Comparison of ENCODE assay signal across 23 mouse cellular contexts in the genomic region with DNA sequence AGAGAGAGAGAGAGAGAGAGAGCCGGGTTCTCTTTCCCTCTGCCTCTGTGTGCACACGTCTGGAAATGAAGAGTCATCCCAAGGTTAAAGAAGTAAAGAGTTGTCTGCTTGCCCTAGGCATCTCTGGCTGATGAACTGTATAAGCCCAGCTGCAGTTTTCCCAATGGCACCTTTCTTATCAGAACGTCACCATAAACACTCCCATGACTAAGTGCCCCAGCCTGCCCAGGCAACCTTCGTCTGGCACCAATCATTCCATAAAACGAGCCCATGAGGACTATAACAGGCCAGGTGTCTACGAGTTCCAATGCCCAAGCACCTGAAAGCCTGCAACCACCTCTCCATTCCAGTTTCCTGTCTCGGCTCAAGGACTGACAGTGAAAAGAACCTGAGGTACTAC.
DNase-seq lines count a peak whose midpoint lies in the region; ATAC-seq and TF ChIP-seq lines count a peak whose summit lies in the region.
"Had no signal": no experiment of that assay in that cellular context is flagged by ENCODE, and none has a peak within 500 bp of the region (broad histone marks: within the 10 kb centered on the region; RNA-seq: fewer than 3 reads in every experiment).

No protein-coding gene starts in this region.

- peak; percentile 47; the same call in 1 of the 2 replicates for ATAC-seq in stomach, embryonic 15.5 days (ENCODE audit: insufficient read depth, low FRiP score, low read depth)
- ATAC-seq in stomach, postnatal 0 days (ENCODE audit: low FRiP score, low TSS enrichment), result no peak
- peak; percentile 91 for ATAC-seq in intestine, embryonic 16.5 days
- ATAC-seq in midbrain, embryonic 15.5 days (replicated peaks), result no peak
- ATAC-seq: CD4-positive, CD25-positive, alpha-beta regulatory T cell, adult 4 months; forebrain, embryonic 13.5 days; forebrain, embryonic 15.5 days; forebrain, postnatal 0 days had no signal

- TF ChIP-seq EP300 in stomach, postnatal 0 days (optimal IDR thresholded peaks at IDR 0.05), result no peak

- H3K9me3 ChIP-seq in stomach, embryonic 15.5 days, result no peaks in the 10 kb centered on the region
- H3K9me3 ChIP-seq in stomach, postnatal 0 days (ENCODE audit: control insufficient read depth, low read length), result no peaks in the 10 kb centered on the region
- H3K9me3 ChIP-seq in intestine, embryonic 16.5 days (ENCODE audit: control insufficient read depth, low read length), result no peaks in the 10 kb centered on the region
- no peaks in the 10 kb centered on the region for H3K9me3 ChIP-seq in midbrain, embryonic 15.5 days
- H3K9me3 ChIP-seq: embryonic facial prominence, embryonic 10.5 days; embryonic facial prominence, embryonic 12.5 days; forebrain, embryonic 13.5 days; forebrain, embryonic 15.5 days had no signal

- H3K4me1 ChIP-seq in stomach, embryonic 15.5 days, result no peaks in the 10 kb centered on the region
- H3K4me1 ChIP-seq in stomach, postnatal 0 days (replicated peaks; ENCODE audit: control insufficient read depth, insufficient read depth), result no peaks in the 10 kb centered on the region
- H3K4me1 ChIP-seq in intestine, embryonic 16.5 days (ENCODE audit: control insufficient read depth, insufficient read depth, low read length), result peaks cover 3% of the 10 kb centered on the region; the same call in 1 of the 2 replicates
- H3K4me1 ChIP-seq in midbrain, embryonic 15.5 days, result no peaks in the 10 kb centered on the region
- H3K4me1 ChIP-seq: embryonic facial prominence, embryonic 12.5 days; forebrain, embryonic 13.5 days; forebrain, embryonic 15.5 days had no signal

- H3K27ac ChIP-seq in stomach, embryonic 15.5 days, result no peak overlapping the region
- no peak overlapping the region for H3K27ac ChIP-seq in stomach, postnatal 0 days (replicated peaks)
- no peak overlapping the region for H3K27ac ChIP-seq in intestine, embryonic 16.5 days (ENCODE audit: low read length)
- no peak overlapping the region for H3K27ac ChIP-seq in midbrain, embryonic 15.5 days
- H3K27ac ChIP-seq: embryonic facial prominence, embryonic 10.5 days; embryonic facial prominence, embryonic 12.5 days; forebrain, embryonic 13.5 days; forebrain, embryonic 15.5 days had no signal

- H3K9ac ChIP-seq in stomach, embryonic 15.5 days, result no peak overlapping the region
- H3K9ac ChIP-seq in stomach, postnatal 0 days (ENCODE audit: low read length), result no peak overlapping the region
- H3K9ac ChIP-seq in intestine, embryonic 16.5 days (ENCODE audit: low read depth, low read length), result no peak overlapping the region
- H3K9ac ChIP-seq in midbrain, embryonic 15.5 days, result no peak overlapping the region
- H3K9ac ChIP-seq: embryonic facial prominence, embryonic 12.5 days; forebrain, embryonic 13.5 days; forebrain, embryonic 15.5 days; forebrain, postnatal 0 days had no signal

- no peak for TF ChIP-seq CTCF in stomach, postnatal 0 days (IDR thresholded peaks at IDR 0.05; ENCODE audit: low read depth)

- no peaks in the 10 kb centered on the region for H3K36me3 ChIP-seq in stomach, embryonic 15.5 days
- H3K36me3 ChIP-seq in stomach, postnatal 0 days (ENCODE audit: control insufficient read depth, insufficient read depth, low read length), result no peaks in the 10 kb centered on the region
- no peaks in the 10 kb centered on the region for H3K36me3 ChIP-seq in intestine, embryonic 16.5 days (ENCODE audit: control insufficient read depth, insufficient read depth, low read length)
- no peaks in the 10 kb centered on the region for H3K36me3 ChIP-seq in midbrain, embryonic 15.5 days (replicated peaks)
- H3K36me3 ChIP-seq: embryonic facial prominence, embryonic 10.5 days; embryonic facial prominence, embryonic 12.5 days; forebrain, embryonic 15.5 days; G1E had no signal

- no peak for DNase-seq in stomach, postnatal 0 days (ENCODE audit: low spot score)
- DNase-seq in MN1 (ENCODE audit: low spot score), result peak; percentile 8
- DNase-seq in layer of hippocampus, adult 8-10 months (ENCODE audit: low spot score in 2 of 2), result no peak
- DNase-seq: adrenal gland, adult 2 months; adrenal gland, postnatal 10 days; adrenal gland, postnatal 25 days; B cell, adult 2 months; cerebellum, adult 11 months; cerebellum, adult 18-20 months; cerebellum, adult 8-10 months; cerebellum, postnatal 10 days; cerebellum, postnatal 25 days; forebrain, postnatal 0 days had no signal

- no peak overlapping the region for H3K4me2 ChIP-seq in stomach, embryonic 15.5 days
- H3K4me2 ChIP-seq in stomach, postnatal 0 days (replicated peaks; ENCODE audit: low read depth), result no peak overlapping the region
- H3K4me2 ChIP-seq in intestine, embryonic 16.5 days (ENCODE audit: low read depth, low read length), result no peak overlapping the region
- H3K4me2 ChIP-seq in midbrain, embryonic 15.5 days, result no peak overlapping the region
- H3K4me2 ChIP-seq: embryonic facial prominence, embryonic 12.5 days; forebrain, embryonic 13.5 days; forebrain, embryonic 15.5 days had no signal

- H3K4me3 ChIP-seq in stomach, embryonic 15.5 days (replicated peaks), result no peak overlapping the region
- no peak overlapping the region for H3K4me3 ChIP-seq in stomach, postnatal 0 days (ENCODE audit: low read depth, low read length)
- no peak overlapping the region for H3K4me3 ChIP-seq in intestine, embryonic 16.5 days (ENCODE audit: low read length)
- no peak overlapping the region for H3K4me3 ChIP-seq in midbrain, embryonic 15.5 days
- H3K4me3 ChIP-seq: embryonic facial prominence, embryonic 10.5 days; embryonic facial prominence, embryonic 12.5 days; forebrain, embryonic 13.5 days; forebrain, embryonic 15.5 days had no signal

- WGBS in stomach, embryonic 15.5 days, result 47% methylated on average over 7 of the region's 7 CpGs
- 46% methylated on average over 7 of the region's 7 CpGs for WGBS in stomach, postnatal 0 days
- 40% methylated on average over 7 of the region's 7 CpGs for WGBS in intestine, embryonic 16.5 days
- 80% methylated on average over 7 of the region's 7 CpGs for WGBS in midbrain, embryonic 15.5 days

- no peaks in the 10 kb centered on the region for H3K27me3 ChIP-seq in stomach, embryonic 15.5 days (replicated peaks)
- no peaks in the 10 kb centered on the region for H3K27me3 ChIP-seq in stomach, postnatal 0 days (ENCODE audit: control insufficient read depth, insufficient read depth, low read length)
- no peaks in the 10 kb centered on the region for H3K27me3 ChIP-seq in intestine, embryonic 16.5 days (replicated peaks; ENCODE audit: control insufficient read depth, insufficient read depth, low read length)
- no peaks in the 10 kb centered on the region for H3K27me3 ChIP-seq in midbrain, embryonic 15.5 days (replicated peaks)
- H3K27me3 ChIP-seq: CH12.LX; embryonic facial prominence, embryonic 12.5 days; forebrain, embryonic 13.5 days; forebrain, embryonic 15.5 days had no signal

Comparison
In these comparisons a context has a peak if more than half of its experiments do, and no peak if none do; other contexts are left out.
1. ATAC-seq: peak in stomach, embryonic 15.5 days (single experiment) and intestine, embryonic 16.5 days (single experiment); none in stomach, postnatal 0 days (single experiment) and midbrain, embryonic 15.5 days (single experiment).